Mouse (Mus musculus): ENCODE measurements around the gene Abca16. TPM values are rescaled to one million over a fixed set of nuclear protein-coding genes. Genes with fewer than 3 reads are reported as not detected.

Gene Abca16
- not detected in 2 replicates for polyA plus RNA-seq (2015; fragmentation: Nextera tagmentation; extraction: Ambion mirVana)

DNA sequence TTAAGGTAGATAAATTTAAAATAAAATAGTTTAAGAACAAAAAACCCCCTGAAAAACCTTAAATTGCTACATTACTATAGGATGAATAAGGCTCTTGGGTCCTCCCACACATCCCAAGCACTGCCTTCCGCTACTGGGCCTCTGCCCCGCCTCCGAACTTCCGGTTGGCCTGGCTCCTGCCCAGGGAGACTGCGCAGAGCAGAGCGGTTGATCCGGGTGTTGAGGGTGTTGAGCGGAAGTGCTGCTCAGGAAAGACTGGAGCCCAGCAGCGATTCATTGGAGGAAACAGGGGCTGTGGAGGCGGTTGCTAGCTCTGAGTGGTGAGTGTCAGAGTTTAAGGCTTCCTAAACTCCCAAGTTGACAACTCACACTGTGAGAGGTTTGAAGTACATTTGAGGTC is at the start of gene Abca16:
Gene Abca16 (plus strand): TSS at position 201 of the 400 bp plus-strand sequence.
- 82% methylated on average over 10 of the region's 10 CpGs for WGBS
- no peak within 1 kb of the TSS for H3K27ac ChIP-seq (replicated peaks)
- ATAC-seq (ENCODE audit: low FRiP score): no peak
- H3K27me3 ChIP-seq (replicated peaks): no peaks in the 10 kb centered on the region
- no peaks in the 10 kb centered on the region for H3K4me1 ChIP-seq
- H3K4me3 ChIP-seq (replicated peaks): no peak within 1 kb of the TSS
- H3K9me3 ChIP-seq (replicated peaks): no peaks in the 10 kb centered on the region
- H3K9ac ChIP-seq (replicated peaks): no peak within 1 kb of the TSS
- H3K4me2 ChIP-seq: no peak within 1 kb of the TSS
- H3K36me3 ChIP-seq: no peaks in the 10 kb centered on the region

DNA sequence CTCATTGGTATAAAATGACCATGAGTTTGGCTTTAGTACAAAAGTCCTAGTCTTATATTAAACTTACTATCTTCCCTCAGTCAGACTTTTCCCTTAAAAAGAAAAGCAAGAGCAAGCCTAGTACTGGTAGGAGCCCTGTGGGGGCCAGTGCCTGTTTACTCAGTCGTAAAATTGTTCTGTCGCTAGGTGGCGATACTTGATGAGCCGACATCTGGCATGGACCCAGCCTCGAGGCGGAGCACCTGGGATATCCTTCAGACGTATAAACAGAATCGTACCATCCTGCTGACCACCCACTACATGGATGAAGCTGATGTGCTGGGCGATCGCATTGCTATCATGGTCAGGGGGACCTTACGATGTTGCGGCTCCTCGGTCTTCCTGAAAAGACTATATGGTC is 48.3 kb upstream of the Abca16 start:
- Histone ChIP-seq H3K4me3 (replicated peaks) (no peak overlapping the region), H3K4me2 (no peak overlapping the region), H3K4me1 (no peaks in the 10 kb centered on the region), H3K9me3 (replicated peaks) (no peaks in the 10 kb centered on the region), H3K27ac (replicated peaks) (no peak overlapping the region), H3K36me3 (no peaks in the 10 kb centered on the region), H3K27me3 (replicated peaks) (no peaks in the 10 kb centered on the region), H3K9ac (replicated peaks) (no peak overlapping the region)
- no peak for ATAC-seq (ENCODE audit: low FRiP score)
- 39% methylated on average over 13 of the region's 13 CpGs for WGBS

DNA sequence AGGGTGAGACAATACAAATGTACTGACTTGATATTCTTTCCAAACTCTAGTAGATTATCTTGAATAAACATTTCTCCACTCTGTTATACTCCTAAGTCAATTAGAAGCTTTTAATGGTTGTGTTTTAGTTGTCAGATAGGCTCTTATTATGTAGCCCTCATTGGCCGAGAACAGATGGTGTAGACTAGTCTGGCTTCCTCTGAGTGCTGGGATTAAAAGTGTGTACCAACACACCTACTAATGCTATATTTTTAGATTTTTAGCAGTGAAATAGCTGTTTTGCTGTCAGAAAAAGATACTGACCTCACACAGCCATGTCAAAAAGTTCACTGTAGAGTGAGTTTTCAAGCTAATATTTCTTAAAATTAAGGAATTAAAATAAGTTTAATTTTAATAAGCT is 2.9 kb downstream of the Abca16 start:
- Histone ChIP-seq H3K4me2 (no peak overlapping the region), H3K4me3 (replicated peaks) (no peak overlapping the region), H3K27ac (replicated peaks) (no peak overlapping the region), H3K4me1 (no peaks in the 10 kb centered on the region), H3K9me3 (replicated peaks) (no peaks in the 10 kb centered on the region), H3K27me3 (replicated peaks) (no peaks in the 10 kb centered on the region), H3K36me3 (no peaks in the 10 kb centered on the region), H3K9ac (replicated peaks) (no peak overlapping the region)
- ATAC-seq (ENCODE audit: low FRiP score): no peak
- 95% methylated on average over 1 of the region's 1 CpGs for WGBS

DNA sequence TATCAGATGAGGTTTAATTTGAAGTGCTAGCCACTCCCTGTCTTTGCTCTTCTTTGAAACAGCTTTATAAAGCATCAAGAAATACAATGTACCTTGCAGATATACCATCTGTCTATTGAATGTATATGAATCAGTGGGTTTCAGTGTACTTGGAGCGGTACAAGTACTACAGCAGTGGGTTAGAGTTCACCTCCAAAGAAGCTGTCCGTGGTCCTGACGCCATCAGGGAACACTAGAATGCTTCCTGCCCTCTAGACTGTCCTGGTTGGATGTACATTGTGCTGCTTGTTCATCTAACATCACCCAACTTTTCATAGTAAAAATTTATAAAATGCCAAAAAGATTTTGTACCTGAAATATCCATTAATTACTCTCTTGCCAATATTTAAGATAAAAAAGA is 17.2 kb downstream of the Abca16 start:
- WGBS: 33% methylated on average over 3 of the region's 3 CpGs
- H3K27ac ChIP-seq (replicated peaks): no peak overlapping the region
- H3K4me1 ChIP-seq: no peaks in the 10 kb centered on the region
- ATAC-seq (ENCODE audit: low FRiP score): no peak
- H3K9me3 ChIP-seq (replicated peaks): no peaks in the 10 kb centered on the region
- H3K4me2 ChIP-seq: no peak overlapping the region
- H3K4me3 ChIP-seq (replicated peaks): no peak overlapping the region
- no peaks in the 10 kb centered on the region for H3K36me3 ChIP-seq
- no peaks in the 10 kb centered on the region for H3K27me3 ChIP-seq (replicated peaks)
- H3K9ac ChIP-seq (replicated peaks): no peak overlapping the region

DNA sequence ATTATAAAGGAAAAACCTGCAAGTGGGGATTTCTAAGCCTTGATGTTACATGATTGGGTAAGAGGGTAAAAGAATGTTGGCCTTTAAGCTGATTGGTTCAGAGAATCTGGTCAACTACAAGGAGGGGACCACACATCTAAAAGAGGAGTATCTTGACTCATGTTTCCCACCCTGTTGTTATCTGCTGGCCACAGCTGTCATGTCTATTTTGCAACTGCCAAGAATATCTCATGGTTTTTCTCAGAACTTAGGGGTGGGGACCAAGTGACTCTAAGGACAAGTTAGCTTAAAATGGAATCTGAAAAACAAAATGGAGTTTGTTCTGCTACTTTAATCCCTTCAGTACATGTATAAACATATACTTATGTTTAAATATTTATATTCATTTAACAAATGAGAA is 22.0 kb downstream of the Abca16 start:
- Histone ChIP-seq H3K27ac (replicated peaks) (no peak overlapping the region), H3K4me3 (replicated peaks) (no peak overlapping the region), H3K9ac (replicated peaks) (no peak overlapping the region), H3K9me3 (replicated peaks) (no peaks in the 10 kb centered on the region), H3K36me3 (no peaks in the 10 kb centered on the region), H3K4me1 (no peaks in the 10 kb centered on the region), H3K27me3 (replicated peaks) (no peaks in the 10 kb centered on the region), H3K4me2 (no peak overlapping the region)
- no peak for ATAC-seq (ENCODE audit: low FRiP score)

DNA sequence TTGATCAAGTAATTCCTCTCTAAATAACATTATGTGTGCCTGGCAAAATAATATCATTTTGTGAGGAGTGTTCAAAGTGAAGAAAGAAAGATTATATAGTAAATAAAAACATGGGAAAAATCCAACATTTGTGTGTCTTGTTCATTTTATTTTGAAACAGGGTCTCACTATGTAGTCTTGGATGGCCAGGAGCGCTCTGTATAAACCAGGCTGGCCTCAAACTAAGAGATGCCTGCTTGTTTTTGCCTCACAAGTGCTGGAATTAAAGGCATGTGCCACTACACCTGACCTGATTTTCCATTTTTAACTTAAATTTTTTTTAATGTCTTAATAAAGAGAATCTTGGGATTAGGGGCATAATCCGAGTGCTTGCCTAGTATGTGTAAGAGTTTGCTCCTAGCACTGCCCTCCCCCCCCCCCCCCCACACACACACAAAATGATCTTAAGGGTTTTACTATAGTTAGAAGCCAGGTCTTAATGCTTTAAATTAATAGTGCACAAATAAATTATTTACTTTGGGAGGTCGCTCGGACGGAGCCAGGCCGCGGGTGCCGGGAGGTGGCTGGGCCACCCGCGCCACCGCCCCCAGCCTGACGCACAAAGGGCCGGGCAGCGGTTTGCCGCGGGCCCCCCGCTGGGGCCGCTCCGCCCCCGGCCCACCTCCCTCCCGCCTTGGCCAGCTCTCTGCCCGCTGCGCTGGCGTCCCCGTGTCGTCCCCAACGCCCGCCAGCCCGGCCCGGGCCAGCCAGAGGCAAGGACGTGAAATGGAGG is 94.6 kb downstream of the Abca16 start:
- Histone ChIP-seq H3K36me3 (no peaks in the 10 kb centered on the region), H3K9me3 (replicated peaks) (no peaks in the 10 kb centered on the region), H3K27ac (replicated peaks) (no peak overlapping the region), H3K4me1 (peaks cover 4% of the 10 kb centered on the region; the same call in 1 of the 2 replicates), H3K27me3 (replicated peaks) (no peaks in the 10 kb centered on the region), H3K9ac (replicated peaks) (peak overlapping the region; percentile 47), H3K4me2 (peak overlapping the region; percentile 81), H3K4me3 (replicated peaks) (peak overlapping the region; percentile 43)
- ATAC-seq (ENCODE audit: low FRiP score): peak; percentile 57; the same call in 1 of the 2 replicates
- WGBS: 8% methylated on average over 31 of the region's 31 CpGs

DNA sequence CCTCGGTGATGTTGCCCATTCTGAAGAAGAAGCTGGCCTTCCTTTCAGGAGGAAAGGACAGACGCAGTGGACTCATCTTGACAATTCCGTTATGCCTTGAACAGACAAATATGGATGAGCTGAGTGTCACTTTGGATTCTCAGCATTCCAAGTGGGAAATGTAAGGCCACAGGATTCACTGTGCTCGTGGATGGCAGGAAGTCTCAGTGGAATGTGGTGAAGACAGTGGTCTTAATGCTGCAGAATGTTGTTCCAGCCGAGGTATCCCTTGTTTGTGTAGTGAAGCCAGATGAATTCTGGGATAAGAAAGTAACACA is 95.2 kb downstream of the Abca16 start:
- 25% methylated on average over 5 of the region's 5 CpGs for WGBS
- H3K4me2 ChIP-seq: peak overlapping the region; percentile 81

DNA sequence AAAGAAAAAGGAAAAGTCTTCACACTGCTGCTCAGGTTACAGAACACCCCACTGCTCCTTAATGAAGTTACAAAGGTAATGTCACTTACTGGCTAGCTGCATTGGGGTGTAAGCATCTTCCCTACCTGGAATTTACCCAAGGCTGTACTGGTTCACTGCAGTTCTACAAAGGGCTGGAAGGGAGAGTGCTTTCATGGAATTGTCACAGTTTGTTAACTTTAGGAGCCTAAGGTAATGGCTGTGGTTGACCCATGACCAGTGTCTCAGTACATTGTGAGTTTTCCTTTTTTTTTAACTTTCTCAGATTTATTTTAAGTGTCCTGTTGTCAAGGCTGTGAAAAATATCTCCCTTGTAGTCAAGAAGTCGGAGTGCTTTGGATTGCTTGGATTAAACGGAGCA is 125.4 kb downstream of the Abca16 start:
- ATAC-seq (ENCODE audit: low FRiP score): no peak
- Histone ChIP-seq H3K36me3 (no peaks in the 10 kb centered on the region), H3K27me3 (replicated peaks) (no peaks in the 10 kb centered on the region), H3K4me2 (no peak overlapping the region), H3K9ac (replicated peaks) (no peak overlapping the region), H3K27ac (replicated peaks) (no peak overlapping the region), H3K4me3 (replicated peaks) (no peak overlapping the region), H3K9me3 (replicated peaks) (no peaks in the 10 kb centered on the region), H3K4me1 (no peaks in the 10 kb centered on the region)
- WGBS: 71% methylated on average over 2 of the region's 2 CpGs

More for the DNA sequence above, 95.2 kb downstream of the Abca16 start:
- H3K36me3 ChIP-seq: no peaks in the 10 kb centered on the region
- no peaks in the 10 kb centered on the region for H3K27me3 ChIP-seq (replicated peaks)
- H3K9ac ChIP-seq (replicated peaks): peak overlapping the region; percentile 47
- peaks cover 4% of the 10 kb centered on the region; the same call in 1 of the 2 replicates for H3K4me1 ChIP-seq
- H3K4me3 ChIP-seq (replicated peaks): peak overlapping the region; percentile 43
- H3K27ac ChIP-seq (replicated peaks): no peak overlapping the region
- no peak for ATAC-seq (ENCODE audit: low FRiP score)
- no peaks in the 10 kb centered on the region for H3K9me3 ChIP-seq (replicated peaks)

DNA sequence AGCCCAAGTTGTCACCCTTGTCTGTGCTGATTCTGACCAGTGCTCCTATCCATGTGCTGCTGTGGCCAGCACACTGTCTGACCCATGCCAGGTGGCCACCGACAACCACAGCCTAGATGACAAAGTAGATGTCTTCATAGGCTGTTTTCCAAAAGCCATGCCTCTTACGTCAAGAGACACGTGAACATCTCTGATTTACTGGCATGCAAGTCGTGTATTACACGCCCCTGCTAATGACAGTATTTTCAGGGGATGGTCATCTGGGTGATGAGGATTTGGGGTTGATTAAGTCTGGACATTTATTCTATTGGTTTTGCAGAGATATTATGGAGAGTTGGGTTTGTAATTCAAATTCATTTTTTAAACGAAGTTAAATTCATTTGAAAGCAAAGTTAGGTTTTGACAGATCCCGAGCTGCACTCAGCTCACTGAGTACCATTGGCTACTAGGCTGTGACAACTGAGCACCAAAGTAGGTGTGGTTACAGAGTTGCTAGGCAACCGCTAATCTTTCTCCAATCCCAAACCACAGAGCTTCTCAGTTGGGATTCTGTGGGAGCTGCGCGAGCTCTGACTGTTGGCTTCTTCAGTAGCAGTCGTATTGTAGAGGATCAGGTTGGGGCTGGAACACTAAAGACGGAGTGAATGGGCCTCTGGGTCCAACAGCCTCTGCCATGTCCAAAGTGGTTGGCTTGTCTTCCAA is 143.2 kb downstream of the Abca16 start:
- Histone ChIP-seq H3K9me3 (replicated peaks) (no peaks in the 10 kb centered on the region), H3K36me3 (no peaks in the 10 kb centered on the region), H3K27me3 (replicated peaks) (no peaks in the 10 kb centered on the region), H3K4me2 (peak overlapping the region; percentile 52), H3K27ac (replicated peaks) (no peak overlapping the region), H3K9ac (replicated peaks) (no peak overlapping the region; the same call in 1 of the 2 replicates), H3K4me3 (replicated peaks) (peak overlapping the region; percentile 30), H3K4me1 (0 out of 2 replicates have a peak, but pooled peaks cover 4% of the 10 kb centered on the region)
- 45% methylated on average over 12 of the region's 12 CpGs for WGBS
- ATAC-seq (ENCODE audit: low FRiP score): peak; percentile 92

DNA sequence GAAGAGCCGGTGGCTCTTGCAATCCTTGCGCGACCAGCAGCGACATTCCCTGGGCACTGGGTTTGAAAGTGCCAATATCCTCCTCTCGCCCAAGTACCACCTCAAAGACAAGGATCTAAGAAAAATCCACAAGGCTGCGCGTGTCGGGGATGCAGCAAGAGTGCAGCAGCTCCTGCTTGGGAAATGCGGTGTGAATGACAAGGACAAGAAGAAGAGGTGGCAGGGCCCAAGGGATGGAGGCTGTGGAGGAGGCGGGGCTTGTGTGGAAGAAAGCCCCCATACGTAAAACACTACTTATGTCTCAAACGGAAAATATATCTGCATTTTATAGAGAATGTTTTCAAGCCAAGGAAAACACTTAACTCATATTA is 143.7 kb downstream of the Abca16 start:
- Histone ChIP-seq H3K4me2 (peak overlapping the region; percentile 52), H3K4me3 (replicated peaks) (peak overlapping the region; percentile 30), H3K9me3 (replicated peaks) (no peaks in the 10 kb centered on the region), H3K27ac (replicated peaks) (no peak overlapping the region), H3K36me3 (no peaks in the 10 kb centered on the region), H3K4me1 (0 out of 2 replicates have a peak, but pooled peaks cover 4% of the 10 kb centered on the region), H3K27me3 (replicated peaks) (no peaks in the 10 kb centered on the region), H3K9ac (replicated peaks) (no peak overlapping the region; the same call in 1 of the 2 replicates)
- ATAC-seq (ENCODE audit: low FRiP score): peak; percentile 53; the same call in 1 of the 2 replicates
- WGBS: 48% methylated on average over 12 of the region's 12 CpGs

DNA sequence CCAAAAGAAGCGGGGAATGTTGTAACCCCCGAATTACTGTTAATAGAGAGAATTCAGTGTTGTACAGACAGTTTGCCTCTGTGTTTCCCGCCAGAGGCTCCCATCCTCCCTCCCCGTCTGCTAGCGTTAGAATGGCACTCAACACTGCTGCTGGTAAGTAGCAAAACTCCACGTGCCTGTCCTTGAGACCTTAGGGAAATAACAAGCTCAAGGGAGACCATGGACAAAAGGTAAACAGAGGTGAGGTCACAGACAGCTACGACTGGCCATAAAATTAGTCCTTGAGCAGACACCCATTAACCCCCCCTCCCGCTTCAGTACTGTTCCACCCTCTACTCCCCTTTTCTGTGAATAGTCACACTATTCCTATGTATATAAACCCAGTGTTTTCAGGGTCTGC is 157.9 kb downstream of the Abca16 start:
- WGBS: 65% methylated on average over 8 of the region's 8 CpGs
- no peak for ATAC-seq (ENCODE audit: low FRiP score)
- no peaks in the 10 kb centered on the region for H3K4me1 ChIP-seq
- H3K27ac ChIP-seq (replicated peaks): no peak overlapping the region
- no peaks in the 10 kb centered on the region for H3K36me3 ChIP-seq
- no peak overlapping the region for H3K4me3 ChIP-seq (replicated peaks)
- H3K9me3 ChIP-seq (replicated peaks): no peaks in the 10 kb centered on the region
- no peak overlapping the region for H3K4me2 ChIP-seq
- H3K9ac ChIP-seq (replicated peaks): no peak overlapping the region
- H3K27me3 ChIP-seq (replicated peaks): no peaks in the 10 kb centered on the region

DNA sequence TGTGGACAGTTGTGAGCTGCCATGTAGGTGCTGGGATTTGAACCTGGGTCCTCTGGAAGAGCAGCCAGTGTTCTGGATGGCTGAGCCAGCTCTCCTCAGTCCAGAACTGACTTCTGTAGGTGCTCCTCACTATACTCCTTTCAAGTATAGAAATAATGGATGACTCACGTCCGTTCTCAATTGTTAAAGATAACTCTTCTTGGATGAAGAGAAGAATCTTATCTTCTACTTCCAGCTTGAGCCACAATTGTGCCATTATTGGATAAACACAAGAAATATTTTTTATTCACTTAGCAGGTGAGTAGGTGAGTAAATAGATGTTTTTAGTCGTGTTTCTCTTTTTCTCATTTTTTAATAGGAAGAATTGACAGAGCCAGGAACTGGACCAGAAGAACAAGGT is 167.1 kb downstream of the Abca16 start:
- no peak for ATAC-seq (ENCODE audit: low FRiP score)
- no peaks in the 10 kb centered on the region for H3K36me3 ChIP-seq
- H3K9ac ChIP-seq (replicated peaks): no peak overlapping the region
- H3K4me2 ChIP-seq: no peak overlapping the region
- H3K27ac ChIP-seq (replicated peaks): no peak overlapping the region
- no peaks in the 10 kb centered on the region for H3K9me3 ChIP-seq (replicated peaks)
- no peaks in the 10 kb centered on the region for H3K27me3 ChIP-seq (replicated peaks)
- no peak overlapping the region for H3K4me3 ChIP-seq (replicated peaks)
- WGBS: 84% methylated on average over 3 of the region's 3 CpGs
- no peaks in the 10 kb centered on the region for H3K4me1 ChIP-seq
